Mouse (Mus musculus): ENCODE measurements at regions not wholly inside any gene's neighbourhood (a gene's known extent, or its start where the extent isn't known, plus 50 kb on each side); places are given as distances from the start of the nearest gene placed in this dataset.
A peak's percentile ranks its signal among the peaks of the same experiment; 100 is the strongest.

- no peak for DNase-seq
- TF ChIP-seq POLR2A (IDR thresholded peaks at IDR 0.05; ENCODE audit: borderline replicate concordance, extremely low read depth, low read depth, low read length) (no peak), CTCF (IDR thresholded peaks at IDR 0.05; ENCODE audit: insufficient read depth, low read length) (no peak)
- Histone ChIP-seq H3K4me3 (replicated peaks; ENCODE audit: extremely low read depth, low read depth, low read length) (no peak overlapping the region), H3K4me1 (ENCODE audit: control insufficient read depth, insufficient read depth, low read length) (no peaks in the 10 kb centered on the region)
Observed at GRCm38 (mm10) chr12:32741465-32741864, 77.9 kb upstream of the Nampt start.

GRCm38 (mm10) chr12:32757441-32758119 is 61.8 kb upstream of the Nampt start:
- no peak for DNase-seq
- TF ChIP-seq POLR2A (IDR thresholded peaks at IDR 0.05; ENCODE audit: borderline replicate concordance, extremely low read depth, low read depth, low read length): no peak
- no peak for TF ChIP-seq CTCF (IDR thresholded peaks at IDR 0.05; ENCODE audit: insufficient read depth, low read length)
- WGBS: 32% methylated on average over 2 of the region's 2 CpGs
- Histone ChIP-seq H3K4me3 (replicated peaks; ENCODE audit: extremely low read depth, low read depth, low read length) (no peak overlapping the region), H3K4me1 (ENCODE audit: control insufficient read depth, insufficient read depth, low read length) (no peaks in the 10 kb centered on the region)

- DNase-seq: no peak
- no peaks in the 10 kb centered on the region for H3K4me1 ChIP-seq (ENCODE audit: control insufficient read depth, insufficient read depth, low read length)
- TF ChIP-seq CTCF (IDR thresholded peaks at IDR 0.05; ENCODE audit: insufficient read depth, low read length) (no peak), POLR2A (IDR thresholded peaks at IDR 0.05; ENCODE audit: borderline replicate concordance, extremely low read depth, low read depth, low read length) (no peak)
- no peak overlapping the region for H3K4me3 ChIP-seq (replicated peaks; ENCODE audit: extremely low read depth, low read depth, low read length)
- WGBS: 84% methylated on average over 2 of the region's 2 CpGs
Observed at GRCm38 (mm10) chr12:32758150-32758549, 61.2 kb upstream of the Nampt start.

GRCm38 (mm10) chr12:32760627-32761026 is 58.7 kb upstream of the Nampt start:
- TF ChIP-seq CTCF (IDR thresholded peaks at IDR 0.05; ENCODE audit: insufficient read depth, low read length) (no peak), POLR2A (IDR thresholded peaks at IDR 0.05; ENCODE audit: borderline replicate concordance, extremely low read depth, low read depth, low read length) (no peak)
- WGBS: 73% methylated on average over 3 of the region's 3 CpGs
- Histone ChIP-seq H3K4me3 (replicated peaks; ENCODE audit: extremely low read depth, low read depth, low read length) (no peak overlapping the region), H3K4me1 (ENCODE audit: control insufficient read depth, insufficient read depth, low read length) (peaks cover 7% of the 10 kb centered on the region)
- DNase-seq: no peak

- TF ChIP-seq CTCF (IDR thresholded peaks at IDR 0.05; ENCODE audit: insufficient read depth, low read length) (no peak), POLR2A (IDR thresholded peaks at IDR 0.05; ENCODE audit: borderline replicate concordance, extremely low read depth, low read depth, low read length) (no peak)
- WGBS: 43% methylated on average over 3 of the region's 3 CpGs
- peaks cover 11% of the 10 kb centered on the region for H3K4me1 ChIP-seq (ENCODE audit: control insufficient read depth, insufficient read depth, low read length)
- DNase-seq: no peak
- no peak overlapping the region for H3K4me3 ChIP-seq (replicated peaks; ENCODE audit: extremely low read depth, low read depth, low read length)
Observed at GRCm38 (mm10) chr12:32761055-32761454, 58.3 kb upstream of the Nampt start.

GRCm38 (mm10) chr12:32764271-32764670 is 55.1 kb upstream of the Nampt start:
- no peak overlapping the region for H3K4me3 ChIP-seq (replicated peaks; ENCODE audit: extremely low read depth, low read depth, low read length)
- no peak for TF ChIP-seq CTCF (IDR thresholded peaks at IDR 0.05; ENCODE audit: insufficient read depth, low read length)
- no peak for TF ChIP-seq POLR2A (IDR thresholded peaks at IDR 0.05; ENCODE audit: borderline replicate concordance, extremely low read depth, low read depth, low read length)
- DNase-seq: no peak
- WGBS: 71% methylated on average over 3 of the region's 3 CpGs
- H3K4me1 ChIP-seq (ENCODE audit: control insufficient read depth, insufficient read depth, low read length): peaks cover 20% of the 10 kb centered on the region

- no peak for DNase-seq
- TF ChIP-seq CTCF (IDR thresholded peaks at IDR 0.05; ENCODE audit: insufficient read depth, low read length) (no peak), POLR2A (IDR thresholded peaks at IDR 0.05; ENCODE audit: borderline replicate concordance, extremely low read depth, low read depth, low read length) (no peak)
- 77% methylated on average over 7 of the region's 7 CpGs for WGBS
- Histone ChIP-seq H3K4me1 (ENCODE audit: control insufficient read depth, insufficient read depth, low read length) (peaks cover 20% of the 10 kb centered on the region), H3K4me3 (replicated peaks; ENCODE audit: extremely low read depth, low read depth, low read length) (no peak overlapping the region)
Observed at GRCm38 (mm10) chr12:32764747-32765146, 54.6 kb upstream of the Nampt start.

GRCm38 (mm10) chr12:32765861-32766260 is 53.5 kb upstream of the Nampt start:
- H3K4me3 ChIP-seq (replicated peaks; ENCODE audit: extremely low read depth, low read depth, low read length): no peak overlapping the region
- TF ChIP-seq CTCF (IDR thresholded peaks at IDR 0.05; ENCODE audit: insufficient read depth, low read length) (no peak), POLR2A (IDR thresholded peaks at IDR 0.05; ENCODE audit: borderline replicate concordance, extremely low read depth, low read depth, low read length) (no peak)
- peak; percentile 37 for DNase-seq
- H3K4me1 ChIP-seq (ENCODE audit: control insufficient read depth, insufficient read depth, low read length): peaks cover 20% of the 10 kb centered on the region

- TF ChIP-seq POLR2A (IDR thresholded peaks at IDR 0.05; ENCODE audit: borderline replicate concordance, extremely low read depth, low read depth, low read length): no peak
- no peak for TF ChIP-seq CTCF (IDR thresholded peaks at IDR 0.05; ENCODE audit: insufficient read depth, low read length)
- no peak overlapping the region for H3K4me3 ChIP-seq (replicated peaks; ENCODE audit: extremely low read depth, low read depth, low read length)
- WGBS: 70% methylated on average over 3 of the region's 3 CpGs
- H3K4me1 ChIP-seq (ENCODE audit: control insufficient read depth, insufficient read depth, low read length): peaks cover 20% of the 10 kb centered on the region
- no peak for DNase-seq
Observed at GRCm38 (mm10) chr12:32766575-32766974, 52.8 kb upstream of the Nampt start.

All from lung, adult 2 months (tissue).